Mouse (Mus musculus) erythroblast, embryonic 14.5 days (primary cell): ENCODE data around the gene Gm10961. TPM values are rescaled to one million over a fixed set of nuclear protein-coding genes. Genes with fewer than 3 reads are reported as not detected.

Experiments
- H3K27me3 ChIP-seq: 2 replicates; pipeline ENCODE4 v1.6.1; 2012; ENCODE audit warnings: inconsistent platforms; ENCODE audit not compliant: control insufficient read depth
- H3K36me3 ChIP-seq: 2 replicates; pipeline ENCODE4 v1.6.1; 2012; ENCODE audit warnings: mild to moderate bottlenecking, inconsistent platforms; ENCODE audit not compliant: control insufficient read depth
- H3K4me1 ChIP-seq: 2 replicates; pipeline ENCODE4 v1.6.1; 2012; ENCODE audit warnings: inconsistent platforms; ENCODE audit not compliant: control insufficient read depth
- H3K4me3 ChIP-seq: replicated peaks from 2 replicates; pipeline ENCODE3; 2012; ENCODE audit warnings: moderate library complexity, mild to moderate bottlenecking, inconsistent platforms
- H3K9me3 ChIP-seq: 2 replicates; pipeline ENCODE4 v1.6.1; 2012; ENCODE audit warnings: low read length, inconsistent platforms, mixed read lengths; ENCODE audit not compliant: control insufficient read depth
- GATA1 ChIP-seq: IDR thresholded peaks from 2 replicates; pipeline ENCODE4 v1.6.1; 2012; ENCODE audit warnings: low read length, inconsistent platforms, mixed read lengths
- TAL1 ChIP-seq: IDR thresholded peaks from 3 replicates; pipeline ENCODE4 v1.6.1; 2012; ENCODE audit warnings: low read length, inconsistent platforms, mixed read lengths
- polyA plus RNA-seq: library from polyadenylated mRNA; stranded (reverse); fragments of >175 nt; gene quantifications from 2 replicates; pipeline ENCODE4 v1.2.3, GENCODE M21; 2012

The Gm10961 gene
- polyA plus RNA-seq, 1 experiment: not detected

GRCm38 (mm10) chr3:107595264-107595937 lies 35.7 kb upstream of the Gm10961 start:
- peaks cover 91% of the 10 kb centered on the region for H3K27me3 ChIP-seq
- H3K9me3 ChIP-seq: peaks cover 2% of the 10 kb centered on the region; the same call in 1 of the 2 replicates
- H3K4me3 ChIP-seq: no peak overlapping the region
- no peaks in the 10 kb centered on the region for H3K36me3 ChIP-seq
- no peaks in the 10 kb centered on the region for H3K4me1 ChIP-seq
- TF ChIP-seq GATA1: no peak
- TF ChIP-seq TAL1: no peak

GRCm38 (mm10) chr3:107595938-107596461 lies 35.1 kb upstream of the Gm10961 start:
- no peak overlapping the region for H3K4me3 ChIP-seq
- no peaks in the 10 kb centered on the region for H3K4me1 ChIP-seq
- peaks cover 96% of the 10 kb centered on the region for H3K27me3 ChIP-seq
- peaks cover 2% of the 10 kb centered on the region; the same call in 1 of the 2 replicates for H3K9me3 ChIP-seq
- no peaks in the 10 kb centered on the region for H3K36me3 ChIP-seq
- no peak for TF ChIP-seq TAL1

DNA sequence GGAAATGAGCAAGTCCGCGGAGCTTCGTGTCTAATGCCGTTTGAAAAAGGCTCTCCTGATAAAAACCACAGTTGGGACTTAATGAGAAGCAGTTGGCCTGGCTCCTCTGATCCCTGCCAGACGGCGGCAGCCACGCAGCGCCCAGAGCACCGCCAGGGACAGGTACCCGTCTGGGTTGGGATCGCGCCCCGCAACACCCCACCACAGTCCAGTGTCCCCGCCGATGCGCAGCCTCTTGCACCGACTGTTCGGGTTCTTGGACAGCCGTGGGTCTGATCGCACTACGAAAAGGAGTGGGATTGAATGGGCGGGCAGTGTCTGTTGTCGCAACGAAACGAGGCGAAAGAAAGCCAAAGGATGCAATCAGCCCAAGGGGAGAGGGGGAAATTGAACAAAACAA lies 34.6 kb upstream of the Gm10961 start:
- TF ChIP-seq TAL1 (no peak), GATA1 (no peak)
- Histone ChIP-seq H3K36me3 (no peaks in the 10 kb centered on the region), H3K9me3 (peaks cover 2% of the 10 kb centered on the region; the same call in 1 of the 2 replicates), H3K27me3 (peaks cover 96% of the 10 kb centered on the region), H3K4me1 (no peaks in the 10 kb centered on the region), H3K4me3 (no peak overlapping the region)

- no peak overlapping the region for H3K4me3 ChIP-seq
- TF ChIP-seq TAL1 (no peak), GATA1 (no peak)
- H3K36me3 ChIP-seq: no peaks in the 10 kb centered on the region
- H3K27me3 ChIP-seq: peaks cover 97% of the 10 kb centered on the region
- no peaks in the 10 kb centered on the region for H3K4me1 ChIP-seq
- H3K9me3 ChIP-seq: peaks cover 2% of the 10 kb centered on the region; the same call in 1 of the 2 replicates
Measured at GRCm38 (mm10) chr3:107597134-107597533, 34.0 kb upstream of the Gm10961 start.

GRCm38 (mm10) chr3:107597586-107598389 lies 33.3 kb upstream of the Gm10961 start:
- H3K9me3 ChIP-seq: peaks cover 2% of the 10 kb centered on the region; the same call in 1 of the 2 replicates
- TF ChIP-seq GATA1: no peak
- TF ChIP-seq TAL1: no peak
- no peak overlapping the region for H3K4me3 ChIP-seq
- H3K4me1 ChIP-seq: no peaks in the 10 kb centered on the region
- H3K36me3 ChIP-seq: no peaks in the 10 kb centered on the region
- H3K27me3 ChIP-seq: peaks cover 93% of the 10 kb centered on the region

DNA sequence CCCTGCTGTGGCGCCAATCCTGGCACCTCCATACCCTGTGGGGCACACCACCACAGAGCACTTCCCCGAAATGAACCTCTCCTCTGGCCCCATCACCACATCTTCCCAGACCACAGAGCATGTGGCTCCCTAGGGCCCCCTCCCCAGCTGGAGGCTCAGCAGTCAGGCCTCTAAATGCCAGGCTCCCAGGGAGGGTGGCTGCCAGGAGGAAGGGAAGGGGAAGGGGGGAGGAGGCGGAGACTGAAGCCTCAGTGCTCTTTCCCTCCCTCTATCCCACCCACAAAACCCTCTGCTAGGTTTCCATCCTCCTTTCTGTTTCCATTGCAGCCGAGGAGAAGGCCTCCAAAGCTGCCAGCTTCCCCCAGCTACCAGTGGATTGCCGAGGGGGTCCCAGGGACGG lies 31.0 kb upstream of the Gm10961 start:
- TF ChIP-seq TAL1: no peak
- no peak for TF ChIP-seq GATA1
- Histone ChIP-seq H3K4me3 (no peak overlapping the region), H3K36me3 (no peaks in the 10 kb centered on the region), H3K9me3 (peaks cover 2% of the 10 kb centered on the region; the same call in 1 of the 2 replicates), H3K27me3 (peaks cover 69% of the 10 kb centered on the region), H3K4me1 (no peaks in the 10 kb centered on the region)

DNA sequence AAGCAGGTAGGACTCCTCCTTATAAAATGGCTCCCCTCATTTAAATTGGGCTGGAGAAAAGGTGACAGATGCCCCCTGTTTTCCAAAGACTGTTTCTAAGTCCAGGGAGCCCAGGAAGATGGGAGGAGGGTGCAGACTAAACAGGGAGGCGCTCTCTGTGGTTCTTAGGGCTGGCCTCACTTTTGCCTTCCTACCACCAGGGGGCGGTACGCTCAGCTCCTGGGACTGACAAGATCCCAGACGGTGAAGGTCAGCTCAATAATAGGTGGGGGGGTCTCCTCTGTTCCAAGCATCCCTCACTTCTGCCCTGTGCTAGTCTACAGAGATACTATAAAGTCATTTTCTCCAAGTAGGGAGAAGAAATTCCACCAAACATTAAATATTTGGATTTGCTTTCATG lies 25.8 kb upstream of the Gm10961 start:
- Histone ChIP-seq H3K27me3 (peaks cover 18% of the 10 kb centered on the region), H3K9me3 (no peaks in the 10 kb centered on the region), H3K4me3 (no peak overlapping the region), H3K4me1 (peaks cover 8% of the 10 kb centered on the region), H3K36me3 (no peaks in the 10 kb centered on the region)
- no peak for TF ChIP-seq TAL1
- TF ChIP-seq GATA1: no peak

GRCm38 (mm10) chr3:107607221-107607620 lies 23.9 kb upstream of the Gm10961 start:
- peaks cover 2% of the 10 kb centered on the region; the same call in 1 of the 2 replicates for H3K27me3 ChIP-seq
- no peak overlapping the region for H3K4me3 ChIP-seq
- H3K4me1 ChIP-seq: peaks cover 8% of the 10 kb centered on the region
- peaks cover 4% of the 10 kb centered on the region for H3K36me3 ChIP-seq
- no peaks in the 10 kb centered on the region for H3K9me3 ChIP-seq
- TF ChIP-seq TAL1 (no peak), GATA1 (no peak)

GRCm38 (mm10) chr3:107608808-107609207 lies 22.3 kb upstream of the Gm10961 start:
- TF ChIP-seq TAL1: no peak
- no peak for TF ChIP-seq GATA1

More at GRCm38 (mm10) chr3:107608808-107609207, 22.3 kb upstream of the Gm10961 start:
- no peak overlapping the region for H3K4me3 ChIP-seq
- peaks cover 18% of the 10 kb centered on the region for H3K36me3 ChIP-seq
- H3K27me3 ChIP-seq: no peaks in the 10 kb centered on the region
- peaks cover 8% of the 10 kb centered on the region for H3K4me1 ChIP-seq
- H3K9me3 ChIP-seq: no peaks in the 10 kb centered on the region
